Mouse (Mus musculus) heart, embryonic 14.5 days (tissue): ENCODE results near the gene Hist1h2aa. TPM values are rescaled to one million over a fixed set of nuclear protein-coding genes. Genes with fewer than 3 reads are reported as not detected.

Experiments used
- ATAC-seq: fragments of 200-750 bp; cut with Nextera tagmentation; 2 replicates; pipeline ENCODE4 v1.8.0; 2017; ENCODE audit warnings: low read depth, moderate TSS enrichment; ENCODE audit not compliant: insufficient number of reproducible peaks, insufficient read depth, low FRiP score
- H3K27ac ChIP-seq, 2 experiments: fragments of 200-500 bp in 1 of 2; fragments of 300-500 bp in 1 of 2; sonication (generic) in 1 of 2; replicated peaks in 1 of 2; 2 replicates each; pipeline ENCODE4 v1.5.1; 2012 to 2014; ENCODE audit warnings: low read depth in 2 of 2, low read length in 2 of 2, control low read depth in 1 of 2, mild to moderate bottlenecking in 1 of 2, mixed read lengths in 1 of 2; ENCODE audit not compliant: control insufficient read depth in 1 of 2, insufficient read depth in 1 of 2
- H3K27me3 ChIP-seq: fragments of 300-500 bp; sonication (generic); 2 replicates; pipeline ENCODE4 v1.6.1; 2014; ENCODE audit warnings: mild to moderate bottlenecking, low read length, control low read depth; ENCODE audit not compliant: control insufficient read depth, insufficient read depth
- H3K36me3 ChIP-seq: fragments of 300-500 bp; sonication (generic); 2 replicates; pipeline ENCODE4 v1.6.1; 2014; ENCODE audit warnings: mild to moderate bottlenecking, control low read depth, low read length, mixed read lengths; ENCODE audit not compliant: control insufficient read depth, insufficient read depth
- H3K4me1 ChIP-seq, 2 experiments: fragments of 200-500 bp in 1 of 2; fragments of 300-500 bp in 1 of 2; sonication (generic) in 1 of 2; 2 replicates each; pipeline ENCODE4 v1.6.1; 2012 to 2014; ENCODE audit warnings: low read length in 2 of 2, control low read depth in 1 of 2, mixed read lengths in 1 of 2; ENCODE audit not compliant: control insufficient read depth in 2 of 2, insufficient read depth in 2 of 2
- H3K4me2 ChIP-seq: fragments of 300-500 bp; sonication (generic); 2 replicates; pipeline ENCODE4 v1.6.1; 2014; ENCODE audit warnings: mild to moderate bottlenecking, low read length
- H3K4me3 ChIP-seq, 2 experiments: fragments of 200-500 bp in 1 of 2; fragments of 300-500 bp in 1 of 2; sonication (generic) in 1 of 2; 2 replicates each; pipeline ENCODE4 v1.5.1; 2012 to 2014; ENCODE audit warnings: low read length in 2 of 2, mild to moderate bottlenecking in 2 of 2, control low read depth in 1 of 2, low read depth in 1 of 2, moderate library complexity in 1 of 2; ENCODE audit not compliant: control insufficient read depth in 1 of 2, insufficient read depth in 1 of 2
- H3K9ac ChIP-seq: fragments of 300-500 bp; sonication (generic); 2 replicates; pipeline ENCODE4 v1.6.1; 2014; ENCODE audit warnings: mild to moderate bottlenecking, low read length
- H3K9me3 ChIP-seq: fragments of 300-500 bp; sonication (generic); 2 replicates; pipeline ENCODE4 v1.6.1; 2016; ENCODE audit warnings: low read length, control low read depth; ENCODE audit not compliant: control insufficient read depth
- WGBS: fragments of 180-500 bp; shearing (Covaris S2); extraction: QIAGEN DNeasy Blood & Tissue Kit; methylation state at CpG from one replicate; pipeline ENCODE4 v1.1.7; 2014; 5-methylcytosine and 5-hydroxymethylcytosine counted together
- polyA plus RNA-seq: library from polyadenylated mRNA; unstranded; fragments of >200 nt; fragmentation: Nextera tagmentation; extraction: Ambion mirVana; gene quantifications from 2 replicates; pipeline ENCODE4 v1.2.1, GENCODE M21; 2014

The Hist1h2aa gene
- polyA plus RNA-seq, 1 experiment from 2014 or later: not detected

- Histone ChIP-seq H3K27me3 (no peaks in the 10 kb centered on the region), H3K4me3 (no peak overlapping the region), H3K36me3 (no peaks in the 10 kb centered on the region), H3K4me1 (no peaks in the 10 kb centered on the region; a peak in 1 of 4 replicates), H3K9me3 (no peaks in the 10 kb centered on the region), H3K27ac (no peak overlapping the region), H3K4me2 (no peak overlapping the region), H3K9ac (no peak overlapping the region)
- no peak for ATAC-seq
- 56% methylated on average over 2 of the region's 2 CpGs for WGBS
Observed at GRCm38 (mm10) chr13:23942861-23943260, 8.6 kb downstream of the Hist1h2aa start.

- Histone ChIP-seq H3K9ac (no peak overlapping the region), H3K36me3 (no peaks in the 10 kb centered on the region), H3K4me3 (no peak overlapping the region), H3K27ac (no peak overlapping the region), H3K27me3 (no peaks in the 10 kb centered on the region), H3K4me1 (no peaks in the 10 kb centered on the region; a peak in 1 of 4 replicates), H3K9me3 (no peaks in the 10 kb centered on the region), H3K4me2 (no peak overlapping the region)
- WGBS: 64% methylated on average over 2 of the region's 2 CpGs
- no peak for ATAC-seq
Observed at GRCm38 (mm10) chr13:23946254-23946653, 12.0 kb downstream of the Hist1h2aa start.

GRCm38 (mm10) chr13:23949484-23950246 is 15.4 kb downstream of the Hist1h2aa start:
- 75% methylated on average over 14 of the region's 14 CpGs for WGBS

GRCm38 (mm10) chr13:23950928-23951327 is 16.7 kb downstream of the Hist1h2aa start:
- Histone ChIP-seq H3K27ac (no peak overlapping the region), H3K9ac (no peak overlapping the region), H3K4me2 (no peak overlapping the region), H3K9me3 (no peaks in the 10 kb centered on the region), H3K27me3 (no peaks in the 10 kb centered on the region), H3K4me1 (no peaks in the 10 kb centered on the region; a peak in 1 of 4 replicates), H3K36me3 (no peaks in the 10 kb centered on the region), H3K4me3 (no peak overlapping the region)
- 58% methylated on average over 3 of the region's 3 CpGs for WGBS
- ATAC-seq: no peak

More at GRCm38 (mm10) chr13:23949484-23950246, 15.4 kb downstream of the Hist1h2aa start:
- no peak overlapping the region for H3K9ac ChIP-seq
- no peaks in the 10 kb centered on the region for H3K27me3 ChIP-seq
- H3K27ac ChIP-seq: no peak overlapping the region
- H3K4me2 ChIP-seq: no peak overlapping the region
- no peaks in the 10 kb centered on the region for H3K9me3 ChIP-seq
- H3K4me3 ChIP-seq: no peak overlapping the region
- no peaks in the 10 kb centered on the region; a peak in 1 of 4 replicates for H3K4me1 ChIP-seq
- ATAC-seq: no peak
- no peaks in the 10 kb centered on the region for H3K36me3 ChIP-seq

- no peak overlapping the region for H3K4me2 ChIP-seq
- no peaks in the 10 kb centered on the region; a peak in 1 of 4 replicates for H3K4me1 ChIP-seq
- H3K36me3 ChIP-seq: no peaks in the 10 kb centered on the region
- H3K9ac ChIP-seq: no peak overlapping the region
- no peak overlapping the region for H3K4me3 ChIP-seq
- H3K27me3 ChIP-seq: no peaks in the 10 kb centered on the region
- H3K9me3 ChIP-seq: no peaks in the 10 kb centered on the region
- ATAC-seq: no peak
- WGBS: 11% methylated on average over 2 of the region's 2 CpGs
- H3K27ac ChIP-seq: no peak overlapping the region
Observed at GRCm38 (mm10) chr13:23959776-23960175, 25.5 kb downstream of the Hist1h2aa start.

- H3K27ac ChIP-seq: no peak overlapping the region
- H3K9ac ChIP-seq: no peak overlapping the region
Observed at GRCm38 (mm10) chr13:23964909-23965308, 30.6 kb downstream of the Hist1h2aa start.

GRCm38 (mm10) chr13:23971870-23972269 is 37.6 kb downstream of the Hist1h2aa start:
- 0 out of 2 replicates have a peak overlapping the region, but pooled peaks have one; percentile 4 for H3K4me2 ChIP-seq
- no peaks in the 10 kb centered on the region for H3K36me3 ChIP-seq
- H3K9ac ChIP-seq: no peak overlapping the region
- 54% methylated on average over 2 of the region's 2 CpGs for WGBS
- 0 out of 4 replicates have a peak, but pooled peaks cover 0 to 4% of the 10 kb centered on the region in 2 experiments for H3K4me1 ChIP-seq
- no peaks in the 10 kb centered on the region for H3K9me3 ChIP-seq
- no peak overlapping the region for H3K4me3 ChIP-seq
- no peak for ATAC-seq
- no peak overlapping the region for H3K27ac ChIP-seq
- no peaks in the 10 kb centered on the region for H3K27me3 ChIP-seq

More at GRCm38 (mm10) chr13:23964909-23965308, 30.6 kb downstream of the Hist1h2aa start:
- WGBS: 55% methylated on average over 2 of the region's 2 CpGs
- Histone ChIP-seq H3K27me3 (no peaks in the 10 kb centered on the region), H3K36me3 (no peaks in the 10 kb centered on the region), H3K4me2 (no peak overlapping the region), H3K9me3 (no peaks in the 10 kb centered on the region), H3K4me1 (no peaks in the 10 kb centered on the region; a peak in 1 of 4 replicates), H3K4me3 (no peak overlapping the region)
- no peak for ATAC-seq
